Mouse (Mus musculus) heart, adult 18-20 months (tissue): ENCODE data around the gene Cfb. TPM values are rescaled to one million over a fixed set of nuclear protein-coding genes. Genes with fewer than 3 reads are reported as not detected.
"Not testable (repeated sequence)": the region's sequence is repeated elsewhere in the genome, so short reads cannot be mapped to it uniquely, and the experiment has no call there.

Experiments
- DNase-seq, 2 experiments: peaks; one replicate each; pipeline ENCODE4 v3.0.0; 2021 to 2022; ENCODE audit warnings: mixed read lengths in 1 of 2
- long read RNA-seq, 2 experiments: library from polyadenylated mRNA; stranded (forward); transcript quantifications; one replicate each; pipeline ENCODE4 v2.0.0; 2021
- total RNA-seq, 2 experiments: library from RNA; stranded (reverse); gene quantifications; 2 replicates each; pipeline ENCODE4 v1.2.3; 2021

The Cfb gene
- total RNA-seq, result 10 to 100 TPM in 1 of 2 experiments, 1 to 10 TPM in 1; 3.3 to 13.7 TPM
- long read RNA-seq, experiment 1, partial matches to known transcripts, result 0 of 2 reads
- long read RNA-seq, experiment 1, other reads (novel, unspliced or antisense), result 0 of 2 reads
- long read RNA-seq, experiment 2, transcript Cfb-202 (18 exons, 2,751 nt), result major isoform, 5 of 7 reads
- long read RNA-seq, experiment 2, partial matches to known transcripts, result 0 of 7 reads
- long read RNA-seq, experiment 2, other reads (novel, unspliced or antisense), result 2 of 7 reads

DNA sequence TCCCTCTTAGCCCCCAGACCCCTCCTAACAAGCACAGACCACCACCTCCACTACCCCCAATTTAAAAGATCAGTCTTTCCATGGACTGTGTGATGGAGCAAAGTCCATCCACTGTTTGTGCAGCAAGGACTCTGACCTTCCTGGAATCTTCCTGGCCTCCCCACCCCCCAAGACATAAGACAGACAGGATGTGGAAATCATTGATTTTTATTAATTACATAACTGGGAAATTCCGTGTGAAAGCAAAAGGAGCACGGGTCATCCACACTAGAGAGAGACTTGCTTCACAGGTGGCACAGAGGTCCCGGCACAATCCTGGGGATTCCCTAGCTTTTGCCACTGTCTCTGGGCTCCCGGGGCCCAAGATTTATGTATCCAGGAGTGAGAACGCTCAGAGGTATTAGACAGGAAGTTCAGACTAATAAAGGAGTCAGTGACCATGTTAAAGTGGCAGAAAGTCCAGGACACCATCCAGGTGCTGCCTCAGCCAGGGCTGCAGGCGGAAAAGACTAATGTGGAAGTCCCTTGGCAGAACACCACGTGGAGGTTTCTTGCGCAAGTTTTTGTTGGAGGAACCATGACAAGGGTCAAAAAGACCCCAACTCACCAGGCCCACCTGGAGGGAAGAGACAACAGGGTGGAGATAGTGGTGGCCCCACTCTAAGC is at the start of gene Cfb:
Gene Cfb, minus strand, starts transcription at position 103 of the 666 bp plus-strand sequence.
- no peak for DNase-seq

DNA sequence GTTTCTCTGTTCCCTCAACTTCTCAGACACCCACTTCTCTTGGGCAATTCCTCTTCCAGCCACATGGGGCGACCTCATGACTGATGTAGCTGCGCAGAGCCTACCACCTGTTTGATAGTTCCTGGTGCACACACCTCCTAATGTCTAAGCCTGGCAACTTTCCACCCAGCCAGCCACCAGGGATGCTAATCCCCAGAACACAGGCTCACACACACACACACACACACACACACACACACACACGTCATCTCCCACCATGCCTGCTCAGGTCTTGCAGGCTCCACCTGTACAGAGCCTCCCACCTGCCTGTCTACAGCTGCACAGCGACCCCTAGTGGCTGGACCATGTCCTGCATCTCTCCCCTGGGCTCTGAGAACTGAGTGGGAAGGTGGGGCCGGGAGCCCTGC is 49.6 kb upstream of the Cfb start:
- peak; percentile 68 to 85 for DNase-seq

GRCm38 (mm10) chr17:34910982-34911381 is 48.7 kb upstream of the Cfb start:
- DNase-seq, result no peak

GRCm38 (mm10) chr17:34902895-34903294 is 40.6 kb upstream of the Cfb start:
- no peak for DNase-seq

DNA sequence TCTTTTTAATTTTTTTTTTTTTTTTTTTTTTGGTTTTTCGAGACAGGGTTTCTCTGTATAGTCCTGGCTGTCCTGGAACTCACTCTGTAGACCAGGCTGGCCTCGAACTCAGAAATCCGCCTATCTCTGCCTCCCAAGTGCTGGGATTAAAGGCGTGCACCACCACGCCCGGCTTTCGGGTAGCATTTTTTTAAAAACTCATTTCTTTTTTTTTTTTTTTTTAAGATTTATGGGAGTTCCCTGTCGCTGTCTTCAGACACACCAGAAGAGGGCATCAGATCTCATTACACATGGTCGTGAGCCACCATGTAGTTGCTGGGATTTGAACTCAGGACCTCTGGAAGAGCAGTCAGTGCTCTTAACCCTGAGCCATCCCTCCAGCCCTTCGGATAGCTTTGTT is 39.6 kb upstream of the Cfb start:
- DNase-seq, result not testable (repeated sequence)

DNA sequence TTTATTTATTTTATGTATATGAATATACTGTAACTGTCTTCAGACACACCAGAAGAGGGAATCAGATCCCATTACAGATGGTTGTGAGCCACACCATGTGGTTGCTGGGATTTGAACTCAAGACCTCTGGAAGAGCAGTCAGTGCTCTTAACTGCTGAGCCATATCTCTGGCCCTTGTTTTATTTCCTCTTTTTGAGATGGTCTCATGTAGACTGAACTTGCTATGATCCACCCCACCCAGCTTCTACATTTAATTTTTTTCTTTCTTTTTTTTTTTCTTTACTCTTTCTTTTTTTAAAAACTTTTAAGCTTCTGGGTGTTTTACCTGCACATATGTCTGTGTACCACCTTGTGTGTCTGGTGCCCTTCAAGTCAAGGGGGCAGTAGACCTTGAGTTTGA is 38.5 kb upstream of the Cfb start:
- DNase-seq, result not testable (repeated sequence)

GRCm38 (mm10) chr17:34899890-34900243 is 37.5 kb upstream of the Cfb start:
- peak in 1 of 2 experiments; percentile 68 for DNase-seq

DNA sequence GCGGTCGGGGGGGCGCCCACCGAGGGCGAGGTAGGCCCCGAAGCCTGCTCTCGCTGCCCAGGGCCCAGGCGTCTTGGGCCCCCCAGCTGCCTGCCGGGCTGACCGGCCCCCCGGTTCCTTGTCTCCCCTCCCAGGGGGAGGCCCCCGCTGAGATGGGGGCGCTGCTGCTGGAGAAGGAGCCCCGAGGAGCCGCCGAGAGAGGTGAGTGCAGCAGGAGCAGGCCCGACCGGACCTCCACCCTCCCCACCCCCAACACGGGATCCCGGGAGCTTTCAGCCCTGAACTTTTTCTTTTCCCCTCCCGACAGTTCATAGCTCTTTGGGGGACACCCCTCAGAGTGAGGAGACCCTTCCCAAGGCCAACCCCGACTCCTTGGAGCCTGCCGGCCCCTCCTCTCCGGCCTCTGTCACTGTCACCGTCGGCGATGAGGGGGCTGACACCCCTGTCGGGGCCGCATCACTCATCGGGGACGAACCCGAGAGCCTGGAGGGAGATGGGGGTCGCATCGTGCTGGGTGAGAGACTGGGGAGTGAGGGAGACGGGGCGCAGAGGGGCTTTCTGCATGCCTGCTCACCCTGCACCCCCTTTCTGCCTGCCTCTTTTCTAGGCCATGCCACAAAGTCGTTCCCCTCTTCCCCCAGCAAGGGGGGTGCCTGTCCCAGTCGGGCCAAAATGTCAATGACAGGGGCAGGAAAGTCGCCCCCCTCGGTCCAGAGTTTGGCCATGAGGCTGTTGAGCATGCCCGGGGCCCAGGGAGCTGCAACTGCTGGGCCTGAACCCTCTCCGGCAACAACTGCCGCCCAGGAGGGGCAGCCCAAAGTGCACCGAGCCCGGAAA is 37.0 kb upstream of the Cfb start:
- peak; percentile 44 to 69 for DNase-seq

GRCm38 (mm10) chr17:34898706-34899052 is 36.4 kb upstream of the Cfb start:
- DNase-seq, result no peak

- DNase-seq, result peak; percentile 87 to 88
These were observed 35.9 kb upstream of the Cfb start, which contains the start of the genes C2 and Ehmt2 for GRCm38 (mm10) chr17:34898160-34898586. Gene C2, minus strand, starts transcription at chr17:34898265. Gene Ehmt2, plus strand, starts transcription at chr17:34898469.

- DNase-seq, result peak; percentile 35 to 45
These were observed 35.2 kb upstream of the Cfb start for GRCm38 (mm10) chr17:34897373-34898159.

- no peak for DNase-seq
These were observed 34.0 kb upstream of the Cfb start for GRCm38 (mm10) chr17:34896366-34896765.

DNA sequence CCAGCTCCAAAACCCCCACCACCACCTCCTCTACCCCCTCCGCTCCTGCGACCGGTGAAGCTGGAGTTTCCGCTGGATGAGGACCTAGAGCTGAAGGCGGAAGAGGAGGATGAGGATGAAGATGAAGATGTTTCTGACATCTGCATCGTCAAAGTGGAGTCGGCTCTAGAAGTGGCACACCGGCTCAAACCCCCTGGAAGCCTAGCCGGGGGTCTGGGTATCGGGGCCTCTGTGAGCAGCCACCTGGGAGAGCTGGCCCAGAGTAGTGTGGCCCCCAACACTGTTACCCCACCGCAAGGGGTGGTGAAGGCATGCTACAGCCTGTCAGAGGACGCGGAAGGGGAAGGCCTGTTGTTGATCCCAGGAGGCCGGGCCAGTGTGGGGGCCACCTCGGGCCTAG is 33.4 kb upstream of the Cfb start:
- DNase-seq, result no peak

- DNase-seq, result peak; percentile 60 to 71
These were observed 32.6 kb upstream of the Cfb start for GRCm38 (mm10) chr17:34894801-34895530.

GRCm38 (mm10) chr17:34894074-34894597 is 31.8 kb upstream of the Cfb start:
- peak; percentile 94 to 96 for DNase-seq

- DNase-seq, result no peak
These were observed 30.9 kb upstream of the Cfb start for GRCm38 (mm10) chr17:34893072-34893824.

GRCm38 (mm10) chr17:34891377-34891776 is 29.1 kb upstream of the Cfb start:
- no peak for DNase-seq

DNA sequence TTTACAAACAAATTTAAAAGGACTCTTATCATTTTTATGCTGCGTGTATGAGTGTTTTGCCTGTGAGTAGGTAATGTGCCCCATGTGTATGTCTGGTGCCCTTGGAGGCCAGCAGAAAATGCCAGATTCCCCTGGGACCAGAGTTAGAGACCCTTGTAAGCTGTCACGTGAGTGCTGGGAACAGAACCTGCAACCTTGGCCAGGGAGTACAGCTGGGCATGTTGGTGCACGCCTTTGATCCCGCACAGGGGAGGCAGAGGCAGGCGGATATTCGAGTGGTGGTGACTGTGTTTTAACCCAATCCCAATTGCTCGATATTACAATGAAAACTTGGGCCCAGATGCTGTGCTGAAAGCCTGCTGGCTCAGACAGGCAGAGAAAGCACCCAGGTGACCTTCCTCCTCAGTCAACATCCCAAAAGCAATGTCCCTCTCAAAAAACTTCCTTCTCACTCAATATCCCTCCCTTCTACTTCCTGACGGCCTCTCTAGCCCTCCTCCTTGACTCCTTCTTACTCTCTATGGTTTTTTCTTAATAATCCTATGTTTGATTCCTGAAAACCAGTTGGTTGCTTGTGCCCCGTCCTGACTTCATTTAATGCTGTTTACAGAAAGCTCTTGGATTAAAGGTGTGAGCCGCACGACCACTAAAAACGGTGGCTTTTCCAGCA is 27.9 kb upstream of the Cfb start:
- DNase-seq, result no peak

GRCm38 (mm10) chr17:34887942-34888341 is 25.6 kb upstream of the Cfb start:
- no peak for DNase-seq

DNA sequence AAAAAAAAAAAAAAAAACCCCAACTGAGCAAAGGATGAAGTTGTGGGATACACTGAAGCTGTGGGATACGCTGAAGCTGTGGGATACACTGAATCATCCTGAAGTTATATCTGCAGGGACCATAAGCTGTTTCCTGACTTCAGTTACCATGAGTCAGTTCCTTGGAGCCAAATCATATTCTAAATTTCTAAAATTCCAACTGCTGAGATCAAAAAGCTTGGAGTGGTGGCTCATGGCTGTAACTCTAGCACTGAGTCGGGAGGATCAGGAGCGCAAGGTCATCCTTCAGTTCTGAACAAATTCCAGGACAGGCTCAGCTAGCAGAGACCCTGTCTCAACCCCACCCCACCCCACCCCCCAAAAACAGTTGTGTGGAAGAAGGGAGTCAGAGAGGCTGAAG is 23.3 kb upstream of the Cfb start:
- DNase-seq, result no peak
